Mouse (Mus musculus) heart, postnatal 0 days (tissue): Measurements from ENCODE around the gene Arglu1.

ENCODE experiments used
- CTCF ChIP-seq: IDR thresholded peaks from 2 replicates; pipeline ENCODE4 v1.5.1; 2016; ENCODE audit warnings: antibody characterized with exemption, control low read depth, low read depth
- EP300 ChIP-seq: IDR thresholded peaks from 2 replicates; pipeline ENCODE4 v1.6.1; 2016; ENCODE audit warnings: antibody characterized with exemption, low read depth

GRCm38 (mm10) chr8:8623486-8623885 lies 66.8 kb downstream of the Arglu1 start:
- TF ChIP-seq CTCF (no peak), EP300 (peak; percentile 94)
